Mouse (Mus musculus) midbrain, embryonic 11.5 days (tissue): ENCODE data around the gene Ugt1a10. TPM values are rescaled to one million over a fixed set of nuclear protein-coding genes. Genes with fewer than 3 reads are reported as not detected.

Experiments used
- ATAC-seq: fragments of 200-750 bp; cut with Nextera tagmentation; 2 replicates; pipeline ENCODE4 v1.8.0; 2017; ENCODE audit warnings: moderate TSS enrichment, moderate library complexity; ENCODE audit not compliant: low FRiP score
- DNase-seq: peaks from one replicate; pipeline ENCODE4 v3.0.0; 2015; ENCODE audit warnings: low spot score; ENCODE audit errors: missing footprints
- H3K27ac ChIP-seq: fragments of 300-500 bp; sonication (generic); 2 replicates; pipeline ENCODE4 v1.5.1; 2014; ENCODE audit warnings: low read depth, low read length
- H3K27me3 ChIP-seq: fragments of 300-500 bp; sonication (generic); 2 replicates; pipeline ENCODE4 v1.6.1; 2014; ENCODE audit warnings: mild to moderate bottlenecking, low read length, moderate library complexity, mixed read lengths; ENCODE audit not compliant: control insufficient read depth, insufficient read depth
- H3K36me3 ChIP-seq: fragments of 300-500 bp; sonication (generic); 2 replicates; pipeline ENCODE4 v1.6.1; 2014; ENCODE audit warnings: mild to moderate bottlenecking, low read length, moderate library complexity, mixed read lengths; ENCODE audit not compliant: control insufficient read depth, insufficient read depth
- H3K4me1 ChIP-seq: fragments of 300-500 bp; sonication (generic); 2 replicates; pipeline ENCODE4 v1.6.1; 2014; ENCODE audit warnings: low read length; ENCODE audit not compliant: control insufficient read depth, insufficient read depth
- H3K4me2 ChIP-seq: fragments of 300-500 bp; sonication (generic); 2 replicates; pipeline ENCODE4 v1.6.1; 2014; ENCODE audit warnings: mild to moderate bottlenecking, moderate library complexity
- H3K4me3 ChIP-seq: fragments of 300-500 bp; sonication (generic); 2 replicates; pipeline ENCODE4 v1.5.1; 2014; ENCODE audit warnings: low read depth, low read length
- H3K9ac ChIP-seq: fragments of 300-500 bp; sonication (generic); 2 replicates; pipeline ENCODE4 v1.6.1; 2014; ENCODE audit warnings: low read length
- H3K9me3 ChIP-seq: fragments of 300-500 bp; sonication (generic); 2 replicates; pipeline ENCODE4 v1.6.1; 2016; ENCODE audit warnings: low read length; ENCODE audit not compliant: control insufficient read depth
- WGBS: fragments of 180-500 bp; shearing (Covaris S2); extraction: QIAGEN DNeasy Blood & Tissue Kit; methylation state at CpG from one replicate; pipeline ENCODE4 v1.1.7; 2014; 5-methylcytosine and 5-hydroxymethylcytosine counted together
- polyA plus RNA-seq: library from polyadenylated mRNA; unstranded; fragments of >200 nt; fragmentation: Nextera tagmentation; extraction: Ambion mirVana; gene quantifications from 2 replicates; pipeline ENCODE4 v1.2.1, GENCODE M21; 2014

Gene Ugt1a10
- polyA plus RNA-seq: not detected in 2 replicates

DNA sequence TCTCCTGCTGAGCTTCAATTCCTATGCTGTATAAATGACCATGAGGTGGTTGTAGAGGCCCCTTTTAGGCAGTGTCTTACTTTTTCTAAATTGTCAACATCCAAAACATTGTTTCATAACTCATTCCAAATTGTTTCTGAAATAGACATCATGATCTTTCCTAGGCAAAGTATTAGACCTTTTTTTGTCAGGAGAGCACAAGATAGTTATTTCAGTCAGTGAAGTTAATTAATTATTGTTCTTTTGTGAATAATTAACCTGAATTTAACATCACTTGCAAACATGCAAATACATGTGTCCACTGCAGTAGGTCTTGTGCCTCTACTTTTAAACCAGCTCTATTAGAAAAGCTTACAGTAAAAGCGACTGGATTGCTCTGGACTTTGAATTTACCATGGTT lies at the start of gene Ugt1a10:
Ugt1a10 (plus strand) TSS at position 301 of the 400 bp plus-strand sequence.
- H3K4me3 ChIP-seq: no peak within 1 kb of the TSS
- WGBS: 89% methylated on average over 1 of the region's 1 CpGs
- H3K27ac ChIP-seq: no peak within 1 kb of the TSS
- no peak for DNase-seq
- H3K4me1 ChIP-seq: no peaks in the 10 kb centered on the region
- no peaks in the 10 kb centered on the region for H3K36me3 ChIP-seq
- no peaks in the 10 kb centered on the region for H3K9me3 ChIP-seq
- no peak within 1 kb of the TSS for H3K4me2 ChIP-seq
- H3K9ac ChIP-seq: no peak within 1 kb of the TSS
- no peak for ATAC-seq
- no peaks in the 10 kb centered on the region for H3K27me3 ChIP-seq

DNA sequence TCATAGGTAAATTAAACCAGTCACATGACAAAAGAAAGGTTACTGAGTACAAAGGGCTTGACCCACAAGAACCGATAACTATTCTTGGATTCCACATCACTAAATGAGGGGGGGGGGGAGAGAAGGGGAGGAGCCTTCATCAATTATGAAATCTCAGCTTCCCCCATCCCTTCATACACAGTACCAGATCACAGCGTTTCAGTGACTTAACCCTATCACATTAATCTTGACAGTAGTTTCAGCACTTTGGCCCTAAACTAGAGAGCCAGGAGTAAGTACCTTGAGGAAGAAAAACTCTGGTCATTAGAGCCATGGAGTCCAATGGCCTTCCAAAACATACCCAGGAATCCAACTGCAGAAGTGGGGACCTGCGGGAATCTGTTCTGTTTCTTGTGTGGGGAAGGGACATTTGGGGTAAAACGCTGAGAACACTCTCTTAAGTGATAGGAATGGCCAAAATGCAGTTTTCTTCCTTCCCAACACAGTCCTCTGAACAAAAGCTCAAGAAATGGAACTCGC lies 47.4 kb upstream of the Ugt1a10 start:
- H3K4me2 ChIP-seq: peak overlapping the region; percentile 59
- peaks cover 8% of the 10 kb centered on the region for H3K4me1 ChIP-seq
- peak; percentile 65 for ATAC-seq
- WGBS: 7% methylated on average over 5 of the region's 5 CpGs
- H3K4me3 ChIP-seq: peak overlapping the region; percentile 48
- H3K9ac ChIP-seq: peak overlapping the region; percentile 77
- H3K27ac ChIP-seq: peak overlapping the region; percentile 68
- no peak for DNase-seq
- H3K36me3 ChIP-seq: peaks cover 2% of the 10 kb centered on the region; the same call in 1 of the 2 replicates
- no peaks in the 10 kb centered on the region for H3K27me3 ChIP-seq
- no peaks in the 10 kb centered on the region for H3K9me3 ChIP-seq

DNA sequence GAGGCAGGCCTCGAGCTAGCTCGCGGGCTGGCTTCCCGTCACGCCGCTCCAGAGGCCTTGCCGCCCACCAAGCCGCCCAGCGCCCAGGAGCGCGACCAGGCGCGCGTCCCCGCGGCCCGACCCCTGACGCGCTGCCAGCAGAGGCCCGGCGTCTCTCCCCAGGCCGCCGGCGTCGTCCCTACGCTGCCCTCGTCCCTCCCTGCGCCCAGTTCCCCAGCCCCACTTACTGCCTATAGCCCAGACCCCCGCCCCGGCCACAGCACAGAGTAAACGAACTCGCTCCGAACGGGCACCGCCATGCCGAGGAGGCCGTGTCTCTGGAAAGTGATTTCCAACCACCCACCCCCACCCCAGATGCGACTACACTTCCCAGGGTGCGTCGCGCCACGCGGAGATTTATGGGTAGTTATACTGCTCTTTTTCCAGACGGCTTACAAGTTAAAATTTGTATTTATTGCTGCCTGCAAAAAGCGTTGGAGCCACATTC lies 46.9 kb upstream of the Ugt1a10 start, which contains the start of gene Usp40:
Usp40 (minus strand) TSS at position 341 of the 487 bp plus-strand sequence.
- Histone ChIP-seq H3K4me3 (peak within 1 kb of the TSS; percentile 48), H3K9me3 (no peaks in the 10 kb centered on the region), H3K9ac (peak within 1 kb of the TSS; percentile 77), H3K27ac (peak within 1 kb of the TSS; percentile 68), H3K36me3 (peaks cover 2% of the 10 kb centered on the region; the same call in 1 of the 2 replicates), H3K27me3 (no peaks in the 10 kb centered on the region), H3K4me2 (peak within 1 kb of the TSS; percentile 59), H3K4me1 (peaks cover 8% of the 10 kb centered on the region)
- 0% methylated on average over 45 of the region's 45 CpGs for WGBS
- DNase-seq (peak; percentile 97), ATAC-seq (peak; percentile 95)

DNA sequence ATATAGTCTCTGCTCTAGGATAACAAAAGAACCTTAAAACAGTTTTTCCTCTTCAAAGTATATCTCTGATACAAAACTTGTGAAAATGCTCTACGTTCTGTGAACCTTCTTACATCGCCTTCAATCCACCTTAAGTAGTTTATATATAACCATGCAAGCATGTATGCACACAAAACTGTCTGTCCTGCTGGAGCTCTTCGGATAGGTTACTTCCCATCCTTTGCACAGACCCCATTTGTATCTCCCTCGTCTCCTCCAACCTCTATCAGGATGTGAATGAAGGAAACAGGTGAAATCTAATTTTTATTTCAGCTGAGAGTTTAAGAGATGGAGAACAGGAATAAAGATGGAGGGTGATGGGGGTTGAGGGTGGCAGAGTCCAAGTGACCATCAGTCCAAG lies 46.5 kb upstream of the Ugt1a10 start:
- Histone ChIP-seq H3K4me2 (peak overlapping the region; percentile 59), H3K4me3 (peak overlapping the region; percentile 48), H3K36me3 (peaks cover 2% of the 10 kb centered on the region; the same call in 1 of the 2 replicates), H3K27ac (no peak overlapping the region), H3K9ac (peak overlapping the region; percentile 77), H3K27me3 (no peaks in the 10 kb centered on the region), H3K9me3 (no peaks in the 10 kb centered on the region), H3K4me1 (peaks cover 8% of the 10 kb centered on the region)
- DNase-seq (peak; percentile 84), ATAC-seq (peak; percentile 59; the same call in 1 of the 2 replicates)
- 53% methylated on average over 4 of the region's 4 CpGs for WGBS

DNA sequence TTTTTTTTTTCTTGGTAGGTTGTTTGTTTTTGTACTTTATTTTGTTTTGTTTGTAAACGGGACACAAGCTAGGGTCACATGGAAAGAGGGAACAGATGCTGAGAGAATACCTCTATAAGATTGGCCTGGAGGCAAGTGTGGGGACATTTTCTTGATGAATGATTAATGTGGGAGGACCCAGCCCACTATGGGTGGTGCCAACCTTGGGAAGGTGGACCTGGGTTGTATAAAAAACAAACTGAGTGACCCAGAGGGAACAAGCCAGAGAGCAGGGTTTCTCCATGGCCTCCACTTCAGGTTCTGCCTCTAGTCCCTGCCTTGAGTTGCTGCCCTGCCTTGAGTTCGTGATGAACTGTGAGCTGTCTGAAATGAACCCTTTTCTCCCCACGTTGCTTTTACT lies 45.7 kb upstream of the Ugt1a10 start:
- DNase-seq: no peak
- Histone ChIP-seq H3K9me3 (no peaks in the 10 kb centered on the region; the same call in 1 of the 2 replicates), H3K4me1 (peaks cover 8% of the 10 kb centered on the region), H3K27me3 (no peaks in the 10 kb centered on the region), H3K9ac (no peak overlapping the region), H3K27ac (no peak overlapping the region), H3K36me3 (0 out of 2 replicates have a peak, but pooled peaks cover 2% of the 10 kb centered on the region), H3K4me3 (no peak overlapping the region), H3K4me2 (no peak overlapping the region)
- 76% methylated on average over 3 of the region's 3 CpGs for WGBS
- ATAC-seq: no peak

DNA sequence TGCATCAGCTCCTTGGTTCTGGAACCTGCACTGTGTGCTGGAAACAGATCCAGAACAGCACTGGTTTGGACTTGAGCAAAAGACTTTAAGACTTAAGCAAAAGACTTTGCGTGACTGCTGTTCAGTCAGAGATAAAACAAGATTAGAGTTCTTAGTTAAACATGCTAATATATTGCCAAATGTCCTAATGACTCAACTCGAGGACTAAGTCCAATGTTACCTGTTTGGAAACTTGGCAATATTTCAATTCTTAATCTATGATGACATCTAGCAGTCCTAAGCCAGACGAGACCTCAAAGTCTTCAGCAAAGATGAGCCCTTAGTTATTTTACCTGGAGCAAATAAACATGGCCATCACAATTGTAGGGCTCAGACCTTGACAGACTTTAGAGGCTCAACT lies 41.5 kb upstream of the Ugt1a10 start:
- DNase-seq (no peak), ATAC-seq (no peak)
- Histone ChIP-seq H3K27me3 (no peaks in the 10 kb centered on the region), H3K36me3 (no peaks in the 10 kb centered on the region), H3K9ac (no peak overlapping the region), H3K4me1 (no peaks in the 10 kb centered on the region), H3K4me2 (no peak overlapping the region), H3K27ac (no peak overlapping the region), H3K4me3 (no peak overlapping the region), H3K9me3 (no peaks in the 10 kb centered on the region; the same call in 1 of the 2 replicates)
- 79% methylated on average over 3 of the region's 3 CpGs for WGBS

DNA sequence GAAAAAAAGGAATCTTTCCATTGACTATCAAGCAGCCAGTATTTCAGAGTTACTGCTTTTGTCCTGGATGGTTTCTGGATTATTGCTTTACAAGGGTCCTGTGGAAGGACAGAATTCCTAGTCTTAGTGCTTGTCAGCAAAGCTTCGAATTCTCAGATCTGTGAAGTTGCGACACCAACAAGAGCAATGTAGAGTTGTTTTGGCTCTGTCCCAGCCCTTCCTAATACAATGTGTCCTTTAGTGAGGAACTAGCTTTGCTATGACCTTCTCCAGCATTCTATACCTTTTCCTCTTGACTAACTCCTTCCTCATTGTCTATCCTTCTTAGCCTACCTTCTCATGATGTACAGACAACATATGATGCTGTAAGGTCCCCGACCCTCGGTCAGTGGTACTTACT lies 41.0 kb upstream of the Ugt1a10 start:
- no peak for ATAC-seq
- Histone ChIP-seq H3K4me3 (no peak overlapping the region), H3K9ac (no peak overlapping the region), H3K27ac (no peak overlapping the region), H3K4me1 (no peaks in the 10 kb centered on the region), H3K4me2 (no peak overlapping the region), H3K27me3 (no peaks in the 10 kb centered on the region), H3K36me3 (no peaks in the 10 kb centered on the region), H3K9me3 (no peaks in the 10 kb centered on the region; the same call in 1 of the 2 replicates)
- no peak for DNase-seq
- 90% methylated on average over 4 of the region's 4 CpGs for WGBS

DNA sequence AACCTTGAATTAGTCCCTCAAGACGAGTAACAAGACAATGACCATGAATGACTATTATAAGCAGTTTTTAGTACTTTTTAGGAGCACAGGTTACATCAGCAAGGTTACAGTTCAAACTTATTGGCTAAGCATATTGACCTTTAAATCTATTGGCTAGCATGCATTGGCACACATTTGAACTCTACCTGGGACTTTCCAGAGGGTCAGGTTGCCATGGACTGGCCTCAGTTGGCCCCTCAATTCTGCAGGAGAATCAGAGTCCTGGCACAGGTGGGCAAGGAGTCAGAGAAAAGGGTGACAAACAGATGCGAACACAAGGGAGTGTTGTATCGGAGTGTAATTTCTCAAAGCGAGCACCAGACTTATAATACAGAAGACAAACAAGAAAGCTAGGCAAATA lies 40.5 kb upstream of the Ugt1a10 start:
- Histone ChIP-seq H3K4me2 (no peak overlapping the region), H3K36me3 (no peaks in the 10 kb centered on the region), H3K9ac (no peak overlapping the region), H3K27me3 (no peaks in the 10 kb centered on the region), H3K4me1 (no peaks in the 10 kb centered on the region), H3K27ac (no peak overlapping the region), H3K9me3 (no peaks in the 10 kb centered on the region; the same call in 1 of the 2 replicates), H3K4me3 (no peak overlapping the region)
- ATAC-seq: no peak
- no peak for DNase-seq
- 92% methylated on average over 4 of the region's 4 CpGs for WGBS

DNA sequence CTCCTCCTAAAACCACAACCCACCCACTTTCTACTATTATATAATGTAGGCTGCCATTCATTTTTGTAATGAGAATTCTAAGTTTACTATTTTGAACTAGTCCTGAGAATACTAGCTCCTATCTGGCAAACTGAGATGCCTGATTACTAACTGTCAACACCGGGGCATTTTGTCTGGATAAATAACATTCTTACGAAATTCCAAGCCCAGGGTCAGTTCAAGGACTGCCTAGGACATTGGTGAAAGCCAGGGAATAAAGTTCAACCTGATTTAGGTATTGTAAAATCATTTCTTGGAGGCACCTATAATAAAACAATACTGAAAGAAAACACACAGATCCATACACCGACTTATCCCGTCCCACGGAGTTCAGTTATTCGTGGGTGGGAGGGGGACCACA lies 39.8 kb upstream of the Ugt1a10 start:
- Histone ChIP-seq H3K27me3 (no peaks in the 10 kb centered on the region), H3K9ac (no peak overlapping the region), H3K4me1 (no peaks in the 10 kb centered on the region), H3K36me3 (no peaks in the 10 kb centered on the region), H3K27ac (no peak overlapping the region), H3K4me3 (no peak overlapping the region), H3K4me2 (no peak overlapping the region), H3K9me3 (no peaks in the 10 kb centered on the region; the same call in 1 of the 2 replicates)
- WGBS: 87% methylated on average over 6 of the region's 6 CpGs
- DNase-seq (no peak), ATAC-seq (no peak)
